Mouse (Mus musculus) inflammation-experienced regulatory T-cells, adult 6 months (primary cell): ENCODE results near the gene Hist2h2aa1. TPM values are rescaled to one million over a fixed set of nuclear protein-coding genes. Genes with fewer than 3 reads are reported as not detected.
"Not testable (repeated sequence)": the region's sequence is repeated elsewhere in the genome, so short reads cannot be mapped to it uniquely, and the experiment has no call there.

Experiments
- ATAC-seq: one replicate; pipeline ENCODE4 v1.8.0; 2017
- polyA plus RNA-seq, 3 experiments: library from polyadenylated mRNA; unstranded; fragments of 100-300 nt; shearing (Covaris generic); gene quantifications; one replicate each; pipeline ENCODE4 v1.2.1; 2017

Gene Hist2h2aa1
- polyA plus RNA-seq, 3 experiments from 2014 or later = 9.6 to 22.0 (median 11.1) TPM

DNA sequence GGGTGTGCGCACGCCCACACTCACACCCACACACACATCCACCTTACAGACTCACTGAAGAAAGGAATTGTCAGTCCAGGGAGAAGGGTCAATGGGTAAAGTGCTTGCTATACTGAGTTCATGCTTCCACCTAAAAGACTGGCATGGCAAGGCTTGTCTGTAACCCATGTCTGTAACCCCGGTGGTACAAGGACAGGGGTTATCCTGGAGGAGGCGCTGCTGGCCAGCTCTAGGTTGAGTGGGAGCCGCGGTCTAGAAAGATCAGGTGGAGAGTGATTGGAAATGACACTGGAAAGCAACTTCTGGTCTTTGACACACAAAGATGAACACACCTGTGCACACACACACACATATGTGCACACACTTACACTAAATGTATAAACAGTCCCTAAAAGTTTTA, 35.4 kb downstream of the Hist2h2aa1 start:
- ATAC-seq = no peak

DNA sequence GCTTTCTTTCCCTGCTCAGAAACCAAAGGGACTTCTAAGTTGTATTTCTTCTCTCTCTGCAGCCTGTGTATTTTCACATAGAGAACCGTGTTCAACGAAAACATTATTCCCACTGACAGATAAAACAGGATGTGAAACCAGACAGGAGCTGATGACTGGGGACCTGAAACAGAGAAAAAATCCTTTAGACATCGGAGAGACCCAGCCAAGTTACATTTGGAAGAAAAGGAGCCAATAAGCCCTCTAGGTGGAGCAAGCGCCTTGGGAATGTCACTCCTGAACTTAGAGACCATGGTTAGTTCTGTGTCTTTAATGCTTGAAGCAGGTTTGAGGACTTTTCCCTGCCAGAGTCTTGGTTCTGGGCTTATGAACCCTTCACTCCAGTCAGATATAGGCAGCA, 39.2 kb downstream of the Hist2h2aa1 start:
- ATAC-seq = no peak

DNA sequence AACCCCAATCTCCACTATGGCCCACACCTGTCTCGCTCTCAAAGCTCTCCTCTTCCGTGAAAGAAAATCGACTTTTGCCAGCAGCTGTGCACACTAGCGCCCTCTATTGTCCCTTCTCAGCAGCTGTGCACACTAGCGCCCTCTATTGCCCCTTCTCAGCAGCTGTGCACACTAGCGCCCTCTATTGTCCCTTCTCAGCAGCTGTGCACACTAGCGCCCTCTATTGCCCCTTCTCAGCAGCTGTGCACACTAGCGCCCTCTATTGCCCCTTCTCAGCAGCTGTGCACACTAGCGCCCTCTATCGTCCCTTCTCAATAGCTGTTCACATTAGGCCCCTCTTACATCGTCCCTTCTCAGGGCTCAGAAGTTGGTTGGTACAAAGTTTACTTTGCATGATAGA, 42.0 kb downstream of the Hist2h2aa1 start:
- not testable (repeated sequence) for ATAC-seq

DNA sequence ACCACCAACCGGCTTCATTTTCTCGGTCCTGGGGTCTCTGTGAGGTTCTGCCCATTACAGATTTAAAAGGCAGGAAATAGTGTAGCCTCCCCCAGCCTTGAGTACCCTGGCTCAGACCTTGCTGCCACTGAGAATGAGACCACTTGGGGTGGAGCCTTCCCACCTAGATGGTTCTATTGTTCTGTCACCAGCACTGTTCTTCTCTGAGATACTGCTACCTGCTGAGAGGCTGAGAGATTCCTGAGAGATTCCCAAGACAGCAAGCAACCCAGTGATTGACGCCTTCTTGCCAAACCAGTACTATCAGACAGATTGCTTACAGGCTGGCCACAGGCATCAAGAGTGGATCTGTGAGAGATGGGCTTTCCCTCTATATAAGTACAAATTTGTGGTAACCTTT, 43.9 kb downstream of the Hist2h2aa1 start:
- no peak for ATAC-seq

DNA sequence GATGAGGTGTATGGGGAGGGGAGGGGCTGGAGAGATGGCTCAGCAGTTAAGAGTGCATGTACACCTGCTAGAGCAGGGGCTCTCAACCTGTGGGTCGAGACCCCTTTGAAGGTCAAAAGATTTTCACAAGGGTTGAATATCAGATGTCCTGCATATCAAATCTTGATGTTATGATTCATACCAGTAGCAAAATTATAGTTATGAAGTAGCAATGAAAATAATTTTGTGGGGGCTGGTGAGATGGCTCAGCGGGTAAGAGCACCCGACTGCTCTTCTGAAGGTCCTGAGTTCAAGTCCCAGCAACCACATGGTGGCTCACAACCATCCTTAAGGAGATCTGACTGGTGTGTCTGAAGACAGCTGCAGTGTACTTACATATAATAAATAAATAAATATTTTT, 45.4 kb downstream of the Hist2h2aa1 start:
- not testable (repeated sequence) for ATAC-seq

DNA sequence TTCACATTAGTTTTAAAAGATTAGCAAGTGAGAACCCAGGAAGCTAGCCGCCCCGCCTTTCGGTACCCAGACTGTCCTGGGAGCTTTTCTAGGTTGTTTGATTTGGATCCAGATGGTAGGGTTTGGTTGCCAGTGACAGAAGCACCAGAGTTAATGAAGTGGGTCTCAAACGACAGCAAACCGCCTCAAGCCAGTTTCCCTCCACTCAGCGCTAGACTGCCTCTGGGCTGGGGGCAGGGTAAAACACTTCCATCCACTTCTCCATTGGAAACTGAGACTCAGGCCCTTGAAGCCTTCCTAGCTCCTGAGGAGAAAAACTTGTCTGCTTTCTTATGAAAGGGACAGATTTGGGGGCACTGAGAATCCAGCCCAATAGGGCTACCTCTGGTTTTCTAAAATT, 47.3 kb downstream of the Hist2h2aa1 start:
- no peak for ATAC-seq

DNA sequence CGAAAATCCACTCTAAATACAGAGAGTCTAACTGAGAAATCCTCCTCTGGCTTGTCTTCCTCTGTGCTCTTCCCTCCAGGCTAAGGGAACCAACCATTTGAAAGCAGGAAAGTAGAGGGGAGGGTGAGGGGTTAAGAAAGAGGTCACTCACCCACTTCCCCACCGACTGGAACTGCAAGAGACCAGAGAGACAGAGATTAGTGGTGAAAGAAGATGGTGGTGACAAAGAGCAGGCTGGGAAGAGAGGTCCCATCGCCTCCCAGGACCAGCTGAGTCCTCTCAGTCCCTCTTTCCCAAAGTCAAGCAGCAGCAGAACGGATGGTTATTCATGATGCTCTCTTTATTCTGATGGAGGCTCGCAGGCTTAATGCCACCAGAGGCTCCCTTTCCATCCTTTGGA, 48.1 kb downstream of the Hist2h2aa1 start:
- no peak for ATAC-seq

DNA sequence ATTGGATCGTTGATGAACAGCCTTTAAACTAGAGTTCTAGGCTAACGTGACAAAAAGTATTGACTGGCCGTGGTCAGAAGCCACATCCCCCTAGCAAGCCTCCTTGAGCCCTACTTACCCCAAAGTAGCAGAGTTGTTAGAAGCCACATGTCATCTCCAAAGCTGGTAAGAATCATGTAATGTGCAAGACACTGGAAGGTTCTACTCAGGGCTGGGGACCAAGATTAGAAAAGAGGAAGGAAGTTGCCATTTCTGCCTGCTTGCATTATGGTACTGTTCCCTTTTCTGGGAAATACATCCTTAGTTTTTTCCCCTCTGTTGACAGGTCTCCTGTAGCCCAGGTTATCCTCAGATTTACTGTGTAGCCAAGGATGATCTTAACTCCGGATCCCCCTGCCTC, 48.5 kb downstream of the Hist2h2aa1 start, which contains the start of gene Fcgr1:
Fcgr1 (minus strand) TSS at position 183 of the 400 bp plus-strand sequence.
- ATAC-seq = no peak

Other genes with a start within 250 kb of the Hist2h2aa1 start
- gene Plekho1, start 249.5 kb upstream of the Hist2h2aa1 start, polyA plus RNA-seq = 10 to 100 TPM; 10.3 to 27.1 (median 15.9) TPM
- 10 to 100 TPM; 21.2 to 23.9 (median 23.9) TPM for gene Vps45, start 187.0 kb upstream of the Hist2h2aa1 start, polyA plus RNA-seq
- gene Otud7b, start 141.0 kb upstream of the Hist2h2aa1 start, polyA plus RNA-seq = 10 to 100 TPM in 1 of 3 experiments, 1 to 10 TPM in 2; 7.4 to 13.1 (median 9.9) TPM
- gene Mtmr11, start 83.5 kb upstream of the Hist2h2aa1 start, polyA plus RNA-seq = 1 to 10 TPM; 1.8 to 2.6 (median 2.0) TPM
- 10 to 100 TPM; 53.4 to 82.6 (median 56.6) TPM for gene Sf3b4, start 73.2 kb upstream of the Hist2h2aa1 start, polyA plus RNA-seq
- gene Sv2a, start 64.3 kb upstream of the Hist2h2aa1 start, polyA plus RNA-seq = 1 to 10 TPM; 1.2 to 1.5 (median 1.4) TPM
- 10 to 100 TPM; 23.4 to 36.1 (median 32.1) TPM for gene Bola1, start 25.8 kb upstream of the Hist2h2aa1 start, polyA plus RNA-seq
- 1 to 10 TPM in 1 of 3 experiments, not detected in 2; 1.4 TPM for gene Hist2h2ab, start 25.6 kb upstream of the Hist2h2aa1 start, polyA plus RNA-seq
- 10 to 100 TPM in 1 of 3 experiments, 1 to 10 TPM in 2; 7.4 to 11.6 (median 8.1) TPM for gene Hist2h2ac, start 24.6 kb upstream of the Hist2h2aa1 start, polyA plus RNA-seq
- 1 to 10 TPM in 2 of 3 experiments, under 1 TPM in 1; 0.38 to 2.2 (median 2.0) TPM for gene Hist2h2be, start 24.4 kb upstream of the Hist2h2aa1 start, polyA plus RNA-seq
- 1 to 10 TPM in 1 of 3 experiments, not detected in 2; 1.5 TPM for gene Hist2h3c2, start 6.4 kb upstream of the Hist2h2aa1 start, polyA plus RNA-seq
- gene Hist2h2aa2, start 5.2 kb upstream of the Hist2h2aa1 start, polyA plus RNA-seq = 100 to 1,000 TPM in 1 of 3 experiments, 10 to 100 TPM in 2; 36.1 to 104 (median 53.6) TPM
- gene Hist2h3c1, start 1.2 kb downstream of the Hist2h2aa1 start, polyA plus RNA-seq = not detected
- 1 to 10 TPM; 1.3 to 7.4 (median 5.9) TPM for gene Hist2h4, start 17.8 kb downstream of the Hist2h2aa1 start, polyA plus RNA-seq
- gene Hist2h3b, start 23.2 kb downstream of the Hist2h2aa1 start, polyA plus RNA-seq = 10 to 100 TPM in 1 of 3 experiments, 1 to 10 TPM in 2; 4.8 to 44.5 (median 9.0) TPM
- 10 to 100 TPM in 2 of 3 experiments, 1 to 10 TPM in 1; 5.7 to 28.2 (median 20.9) TPM for gene Hist2h2bb, start 24.3 kb downstream of the Hist2h2aa1 start, polyA plus RNA-seq
- gene Fcgr1, start 48.5 kb downstream of the Hist2h2aa1 start, polyA plus RNA-seq = under 1 TPM in 1 of 3 experiments, not detected in 2; 0.43 TPM
- not detected for gene BC107364, start 206.8 kb downstream of the Hist2h2aa1 start, polyA plus RNA-seq